Comparison of ENCODE assay signal across 21 mouse cellular contexts in the genomic region with DNA sequence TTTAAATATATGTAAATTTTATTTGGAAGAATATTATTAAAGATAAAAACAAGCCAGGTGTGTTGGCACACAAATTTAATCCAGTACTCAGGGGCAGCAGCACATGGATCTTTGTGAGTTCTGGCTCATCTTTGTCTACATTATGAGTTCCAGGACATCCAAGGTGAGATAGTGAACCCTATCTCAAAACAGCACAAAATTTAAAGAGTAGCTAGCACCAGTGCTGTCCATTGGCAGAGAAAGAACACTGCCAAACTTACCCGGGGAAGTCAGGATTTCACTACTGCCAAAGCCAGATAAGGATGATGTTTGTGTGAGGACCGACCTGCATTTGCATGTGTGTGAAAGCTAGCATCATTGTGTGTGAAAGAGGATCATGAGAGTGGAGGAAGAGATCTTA. TPM values are rescaled to one million over a fixed set of nuclear protein-coding genes. Genes with fewer than 3 reads are reported as not detected.
DNase-seq lines count a peak whose midpoint lies in the region; ATAC-seq and TF ChIP-seq lines count a peak whose summit lies in the region.
"Had no signal": no experiment of that assay in that cellular context is flagged by ENCODE, and none has a peak within 500 bp of the region (broad histone marks: within the 10 kb centered on the region; RNA-seq: fewer than 3 reads in every experiment).

No protein-coding gene starts in this region.

- no peak overlapping the region for H3K27ac ChIP-seq in liver, embryonic 13.5 days
- no peak overlapping the region for H3K27ac ChIP-seq in liver, embryonic 12.5 days
- H3K27ac ChIP-seq in MEL (ENCODE audit: control insufficient read depth, low read depth, low read length), result no peak overlapping the region
- H3K27ac ChIP-seq: embryonic facial prominence, embryonic 10.5 days; embryonic facial prominence, embryonic 12.5 days; forebrain, embryonic 13.5 days; forebrain, embryonic 15.5 days had no signal

- H3K36me3 ChIP-seq in liver, embryonic 13.5 days, result peaks cover 34% of the 10 kb centered on the region
- H3K36me3 ChIP-seq in liver, embryonic 12.5 days, result peaks cover 45% of the 10 kb centered on the region
- H3K36me3 ChIP-seq in MEL (ENCODE audit: control insufficient read depth in 1 of 2, insufficient read depth in 2 of 2, low read length in 2 of 2), result peaks cover 3 to 4% of the 10 kb centered on the region in 2 experiments; a peak in 2 of 4 replicates

- no peaks in the 10 kb centered on the region for H3K27me3 ChIP-seq in liver, embryonic 13.5 days
- no peaks in the 10 kb centered on the region for H3K27me3 ChIP-seq in liver, embryonic 12.5 days (replicated peaks)
- no peaks in the 10 kb centered on the region for H3K27me3 ChIP-seq in MEL (ENCODE audit: control insufficient read depth in 1 of 2, insufficient read depth in 2 of 2, low read length in 2 of 2)
- H3K27me3 ChIP-seq: embryonic facial prominence, embryonic 12.5 days; forebrain, embryonic 13.5 days; forebrain, embryonic 15.5 days; Patski had no signal

- no peak for TF ChIP-seq POLR2A in MEL (IDR thresholded peaks at IDR 0.05; ENCODE audit: control insufficient read depth in 1 of 2, insufficient read depth in 1 of 2, low read depth in 1 of 2, low read length in 2 of 2, poor library complexity in 1 of 2)

- TF ChIP-seq CTCF in MEL (IDR thresholded peaks at IDR 0.05 in 2 of 3, conservative IDR thresholded peaks at IDR 0.05 in 1 of 3; ENCODE audit: control insufficient read depth in 1 of 3, insufficient read depth in 1 of 3, low read depth in 2 of 3, low read length in 3 of 3, poor library complexity in 1 of 3, severe bottlenecking in 1 of 3), result no peak

- ATAC-seq in liver, embryonic 13.5 days (ENCODE audit: low read depth), result 0 out of 2 replicates have a peak, but pooled peaks have one; percentile 29
- no peak for ATAC-seq in liver, embryonic 12.5 days
- ATAC-seq in megakaryocyte-erythroid progenitor cell, adult 5-6 weeks (replicated peaks; ENCODE audit: low FRiP score, low TSS enrichment, poor library complexity, severe bottlenecking), result peak; percentile 87
- no peak for ATAC-seq in activated CD4-positive, CD25-positive, alpha-beta regulatory T cell, adult 4 months
- ATAC-seq: forebrain, embryonic 13.5 days; forebrain, embryonic 15.5 days; forebrain, postnatal 0 days; Patski had no signal

- WGBS in liver, embryonic 13.5 days (ENCODE audit: insufficient replicate concordance), result 18% methylated on average over 2 of the region's 2 CpGs
- 41% methylated on average over 2 of the region's 2 CpGs for WGBS in liver, embryonic 12.5 days (ENCODE audit: insufficient replicate concordance)

- H3K9ac ChIP-seq in liver, embryonic 13.5 days, result no peak overlapping the region
- H3K9ac ChIP-seq in liver, embryonic 12.5 days, result no peak overlapping the region
- H3K9ac ChIP-seq in MEL (ENCODE audit: control insufficient read depth, low read depth, low read length, poor library complexity, severe bottlenecking), result no peak overlapping the region
- H3K9ac ChIP-seq: embryonic facial prominence, embryonic 12.5 days; forebrain, embryonic 13.5 days; forebrain, embryonic 15.5 days; forebrain, postnatal 0 days had no signal

- no peaks in the 10 kb centered on the region for H3K79me2 ChIP-seq in MEL (ENCODE audit: control insufficient read depth, insufficient read depth, low read length, poor library complexity)

- TF ChIP-seq RAD21 in MEL (IDR thresholded peaks at IDR 0.05; ENCODE audit: low read depth, low read length), result no peak

- H3K4me2 ChIP-seq in liver, embryonic 13.5 days, result no peak overlapping the region
- H3K4me2 ChIP-seq in liver, embryonic 12.5 days, result no peak overlapping the region
- H3K4me2 ChIP-seq: embryonic facial prominence, embryonic 12.5 days; forebrain, embryonic 13.5 days; forebrain, embryonic 15.5 days had no signal

- no peak overlapping the region for H3K4me3 ChIP-seq in liver, embryonic 13.5 days (replicated peaks)
- H3K4me3 ChIP-seq in liver, embryonic 12.5 days, result no peak overlapping the region
- no peak overlapping the region for H3K4me3 ChIP-seq in MEL (ENCODE audit: control insufficient read depth in 1 of 2, insufficient read depth in 1 of 2, low read depth in 2 of 2, low read length in 2 of 2)
- H3K4me3 ChIP-seq: embryonic facial prominence, embryonic 10.5 days; embryonic facial prominence, embryonic 12.5 days; forebrain, embryonic 13.5 days; forebrain, embryonic 15.5 days had no signal

- 0 out of 4 replicates have a peak, but pooled peaks of 1 of the 2 experiments have one; percentile 31 for TF ChIP-seq EP300 in MEL (IDR thresholded peaks at IDR 0.05; ENCODE audit: low read depth in 1 of 2, low read length in 2 of 2)

- H3K9me3 ChIP-seq in liver, embryonic 13.5 days (replicated peaks), result no peaks in the 10 kb centered on the region
- no peaks in the 10 kb centered on the region for H3K9me3 ChIP-seq in liver, embryonic 12.5 days (replicated peaks)
- no peaks in the 10 kb centered on the region for H3K9me3 ChIP-seq in MEL (replicated peaks; ENCODE audit: insufficient read depth, low read length)
- H3K9me3 ChIP-seq: embryonic facial prominence, embryonic 10.5 days; embryonic facial prominence, embryonic 12.5 days; forebrain, embryonic 13.5 days; forebrain, embryonic 15.5 days had no signal

- peaks cover 5% of the 10 kb centered on the region for H3K4me1 ChIP-seq in liver, embryonic 13.5 days (replicated peaks)
- H3K4me1 ChIP-seq in liver, embryonic 12.5 days, result 0 out of 2 replicates have a peak, but pooled peaks cover 9% of the 10 kb centered on the region
- no peaks in the 10 kb centered on the region; a peak in 1 of 4 replicates for H3K4me1 ChIP-seq in MEL (ENCODE audit: control insufficient read depth in 1 of 2, insufficient read depth in 2 of 2, low read length in 2 of 2)
- H3K4me1 ChIP-seq: embryonic facial prominence, embryonic 10.5 days; embryonic facial prominence, embryonic 12.5 days; forebrain, embryonic 13.5 days; forebrain, embryonic 15.5 days had no signal

- DNase-seq in liver, embryonic 13.5 days, result no peak
- DNase-seq in MEL (ENCODE audit: low read depth, low spot score), result peak; percentile 47
- DNase-seq in c-Kit-positive CD71-positive TER-119-negative erythroid progenitor cells, embryonic 14.5 days (ENCODE audit: low read depth), result peak; percentile 7
- DNase-seq in spleen, adult 12 weeks (ENCODE audit: low spot score), result no peak
- DNase-seq: adrenal gland, adult 2 months; adrenal gland, postnatal 10 days; adrenal gland, postnatal 25 days; cerebellum, adult 11-12 months; cerebellum, adult 2 months; cerebellum, adult 9-10 months; cerebellum, postnatal 10 days; cerebellum, postnatal 25 days; forebrain, postnatal 0 days had no signal

TF ChIP-seq in MEL, 35 proteins besides CTCF, POLR2A, EP300 and RAD21:
- TF ChIP-seq TAL1 (IDR thresholded peaks at IDR 0.05; ENCODE audit: low read length) (peak; percentile 38), ZC3H11A (IDR thresholded peaks at IDR 0.05; ENCODE audit: low read depth, low read length) (no peak), TCF12 (IDR thresholded peaks at IDR 0.05; ENCODE audit: low read depth, low read length) (peak; percentile 30; the same call in 1 of the 2 replicates), GATA1 (IDR thresholded peaks at IDR 0.05; ENCODE audit: low read depth, low read length) (peak; percentile 63)

RNA-seq across cellular contexts. Expression of gene Lrch3, which starts 59.1 kb away (rescaled TPM):
- 6.2 and 6.7 TPM in 2 replicates for polyA plus RNA-seq in liver, embryonic 13.5 days (2015; fragmentation: Nextera tagmentation; extraction: Ambion mirVana)
- 9.9 and 10.1 TPM in 2 replicates for polyA plus RNA-seq in liver, embryonic 12.5 days (2016; fragmentation: Nextera tagmentation; extraction: Ambion mirVana)
- total RNA-seq in MEL (2012; rRNA removed), result 8.6 and 9.5 TPM in 2 replicates
- 10 to 100 TPM in 1 of 2 experiments, not detected in 1; 17.0 TPM for polyA plus RNA-seq in MEL (2012; ENCODE audit: insufficient read depth in 1 of 2, insufficient read length in 2 of 2, low read depth in 1 of 2, low replicate concordance in 2 of 2, missing spikeins in 1 of 2)
- 15.6 and 27.2 TPM in 2 replicates for total RNA-seq in megakaryocyte-erythroid progenitor cell, adult 5-6 weeks (2014; fragmentation: Nextera tagmentation)
- 13.1 and 25.3 TPM in 2 replicates for total RNA-seq in megakaryocyte-erythroid progenitor cell, adult 5-6 weeks (2017)
- 10 to 100 TPM; 20.5 to 21.4 TPM for polyA plus RNA-seq in activated CD4-positive, CD25-positive, alpha-beta regulatory T cell, adult 4 months (2017; shearing (Covaris generic))

Comparison
In these comparisons a context has a peak if more than half of its experiments do, and no peak if none do; other contexts are left out.
1. ATAC-seq: peak in liver, embryonic 13.5 days (single experiment) and megakaryocyte-erythroid progenitor cell, adult 5-6 weeks (single experiment); none in liver, embryonic 12.5 days (single experiment) and activated CD4-positive, CD25-positive, alpha-beta regulatory T cell, adult 4 months (single experiment).
2. DNase-seq: peak in MEL (single experiment) and c-Kit-positive CD71-positive TER-119-negative erythroid progenitor cells, embryonic 14.5 days (single experiment); none in liver, embryonic 13.5 days (single experiment) and spleen, adult 12 weeks (single experiment).